9 mouse cellular contexts compared by ENCODE assay signal in the genomic region with DNA sequence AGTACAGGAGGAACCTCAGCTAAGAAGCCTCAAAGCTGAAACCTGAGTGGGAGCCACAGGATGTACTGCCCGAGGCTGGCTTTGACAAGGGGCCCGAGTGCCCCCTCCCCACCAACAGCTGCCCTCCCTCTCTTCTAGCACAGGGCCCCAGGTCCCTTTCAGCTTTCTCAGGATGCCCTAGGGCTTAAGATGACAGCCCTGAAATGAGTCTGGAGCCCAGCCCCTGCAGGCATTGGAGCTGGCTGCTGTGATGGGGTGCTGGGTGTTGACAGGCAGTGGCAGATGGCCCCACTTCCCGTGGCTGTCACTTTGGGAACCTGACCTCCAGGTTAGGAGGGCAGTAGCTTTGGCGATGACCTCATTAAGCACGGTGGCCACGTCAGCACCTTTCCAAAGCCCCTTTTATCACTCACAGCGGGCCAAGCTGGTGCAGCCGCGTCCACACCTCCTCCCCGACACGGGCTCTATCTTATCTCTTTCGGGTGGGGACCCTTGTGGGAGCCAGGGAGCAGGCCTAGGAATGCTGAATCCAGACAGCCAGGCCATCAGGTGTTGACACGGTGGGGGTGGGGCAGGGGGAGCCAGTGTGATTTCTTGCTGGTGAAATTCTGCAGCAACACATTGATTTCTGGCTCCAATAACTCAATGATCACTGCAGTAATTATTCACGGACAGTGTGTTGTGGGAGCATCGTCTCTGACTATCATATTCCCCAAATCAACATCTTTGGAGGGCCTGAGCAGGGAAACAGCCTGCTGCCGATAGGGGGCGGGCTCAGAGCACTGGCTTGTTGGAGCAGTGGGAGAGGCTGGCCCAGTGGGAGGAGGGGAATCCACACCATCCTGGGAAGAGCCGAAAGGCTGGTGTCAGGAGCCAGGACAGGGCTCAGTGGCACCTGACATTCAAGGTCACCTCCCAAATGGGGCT. TPM values are rescaled to one million over a fixed set of nuclear protein-coding genes. Genes with fewer than 3 reads are reported as not detected.
DNase-seq lines count a peak whose midpoint lies in the region; ATAC-seq and TF ChIP-seq lines count a peak whose summit lies in the region.
"Had no signal": no experiment of that assay in that cellular context is flagged by ENCODE, and none has a peak within 500 bp of the region (broad histone marks: within the 10 kb centered on the region; RNA-seq: fewer than 3 reads in every experiment).

No protein-coding gene starts in this region.

- no peaks in the 10 kb centered on the region for H3K9me3 ChIP-seq in forebrain, embryonic 12.5 days
- H3K9me3 ChIP-seq in hindbrain, embryonic 15.5 days, result no peaks in the 10 kb centered on the region
- H3K9me3 ChIP-seq in liver, postnatal 0 days (ENCODE audit: low read length), result no peaks in the 10 kb centered on the region

- ATAC-seq in forebrain, embryonic 12.5 days (ENCODE audit: low FRiP score), result peak; percentile 42; the same call in 1 of the 2 replicates
- 0 out of 2 replicates have a peak, but pooled peaks have one; percentile 10 for ATAC-seq in hindbrain, embryonic 15.5 days (ENCODE audit: low FRiP score, low read depth)
- ATAC-seq in liver, postnatal 0 days, result peak; percentile 85
- ATAC-seq: Patski had no signal

- H3K4me2 ChIP-seq in forebrain, embryonic 12.5 days, result no peak overlapping the region
- no peak overlapping the region for H3K4me2 ChIP-seq in hindbrain, embryonic 15.5 days
- no peak overlapping the region for H3K4me2 ChIP-seq in liver, postnatal 0 days (ENCODE audit: low read depth, low read length)

- peaks cover 49% of the 10 kb centered on the region for H3K4me1 ChIP-seq in forebrain, embryonic 12.5 days
- H3K4me1 ChIP-seq in hindbrain, embryonic 15.5 days (replicated peaks), result peaks cover 37% of the 10 kb centered on the region
- peaks cover 7% of the 10 kb centered on the region for H3K4me1 ChIP-seq in liver, postnatal 0 days (ENCODE audit: insufficient read depth)

- H3K36me3 ChIP-seq in forebrain, embryonic 12.5 days (replicated peaks), result no peaks in the 10 kb centered on the region
- H3K36me3 ChIP-seq in hindbrain, embryonic 15.5 days, result no peaks in the 10 kb centered on the region
- H3K36me3 ChIP-seq in liver, postnatal 0 days (replicated peaks; ENCODE audit: insufficient read depth, low read length), result no peaks in the 10 kb centered on the region

- H3K4me3 ChIP-seq in gastrocnemius, adult 2 months, result no peak overlapping the region
- no peak overlapping the region for H3K4me3 ChIP-seq in forebrain, embryonic 12.5 days (replicated peaks)
- H3K4me3 ChIP-seq in hindbrain, embryonic 15.5 days, result no peak overlapping the region
- H3K4me3 ChIP-seq in liver, postnatal 0 days (ENCODE audit: low read depth, low read length), result no peak overlapping the region

- no peak for TF ChIP-seq EP300 in liver, postnatal 0 days (IDR thresholded peaks at IDR 0.05; ENCODE audit: low read depth)

- 0 out of 2 replicates have a peak, but pooled peaks cover 5% of the 10 kb centered on the region for H3K27me3 ChIP-seq in forebrain, embryonic 12.5 days
- H3K27me3 ChIP-seq in hindbrain, embryonic 15.5 days, result no peaks in the 10 kb centered on the region
- H3K27me3 ChIP-seq in liver, postnatal 0 days (ENCODE audit: insufficient read depth, low read length), result no peaks in the 10 kb centered on the region

- no peak overlapping the region for H3K27ac ChIP-seq in gastrocnemius, adult 2 months
- H3K27ac ChIP-seq in forebrain, embryonic 12.5 days, result peak overlapping the region; percentile 42; the same call in 1 of the 2 replicates
- H3K27ac ChIP-seq in hindbrain, embryonic 15.5 days (replicated peaks), result no peak overlapping the region
- H3K27ac ChIP-seq in liver, postnatal 0 days (ENCODE audit: low read depth), result peak overlapping the region; percentile 55

- no peak overlapping the region for H3K9ac ChIP-seq in forebrain, embryonic 12.5 days
- no peak overlapping the region for H3K9ac ChIP-seq in hindbrain, embryonic 15.5 days
- no peak overlapping the region for H3K9ac ChIP-seq in liver, postnatal 0 days (replicated peaks)

- intact Hi-C loops in gastrocnemius, adult 2 months (cut with DNase I), result no loop called here
- intact Hi-C loops in gastrocnemius, postnatal 36 days (cut with DNase I), result no loop called here

- peak; percentile 51 for DNase-seq in gastrocnemius, adult 2 months
- DNase-seq in gastrocnemius, postnatal 36 days, result no peak
- peak; percentile 67 for DNase-seq in ES-CJ7 (ENCODE audit: low read depth, low spot score)
- peak; percentile 74 for DNase-seq in liver, postnatal 0 days
- peak; percentile 12 to 28 for DNase-seq in right cerebral cortex, postnatal 36 days (ENCODE audit: low spot score in 2 of 2)
- DNase-seq in spleen, adult 12 weeks (ENCODE audit: low spot score), result no peak

- WGBS in forebrain, embryonic 12.5 days, result 31% methylated on average over 18 of the region's 18 CpGs
- 29% methylated on average over 18 of the region's 18 CpGs for WGBS in hindbrain, embryonic 15.5 days
- 25% methylated on average over 18 of the region's 18 CpGs for WGBS in liver, postnatal 0 days (ENCODE audit: insufficient replicate concordance)

- peak; percentile 60 for TF ChIP-seq CTCF in gastrocnemius, adult 2 months (IDR thresholded peaks at IDR 0.05)
- TF ChIP-seq CTCF in liver, postnatal 0 days (IDR thresholded peaks at IDR 0.05; ENCODE audit: low read depth), result peak; percentile 66

RNA-seq across cellular contexts. Expression of gene B230104I21Rik, which starts 57.5 kb away (rescaled TPM):
- total RNA-seq in gastrocnemius, adult 2 months (2021), result not detected
- not detected for total RNA-seq in gastrocnemius, postnatal 36 days (2021)
- 0.23 TPM in 1 of 2 replicates, not detected in the other for polyA plus RNA-seq in forebrain, embryonic 12.5 days (2016; fragmentation: Nextera tagmentation; extraction: Ambion mirVana)
- polyA plus RNA-seq in hindbrain, embryonic 15.5 days (2015; fragmentation: Nextera tagmentation; extraction: Ambion mirVana), result not detected in 2 replicates
- polyA plus RNA-seq in liver, postnatal 0 days (2015; fragmentation: Nextera tagmentation; extraction: Ambion mirVana), result not detected in 2 replicates
- polyA plus RNA-seq: Patski had no signal

Comparison
In these comparisons a context has a peak if more than half of its experiments do, and no peak if none do; other contexts are left out.
1. DNase-seq: peak in gastrocnemius, adult 2 months (single experiment), ES-CJ7 (single experiment), liver, postnatal 0 days (single experiment) and right cerebral cortex, postnatal 36 days (2 of 2); none in gastrocnemius, postnatal 36 days (0 of 2) and spleen, adult 12 weeks (single experiment).
2. H3K27ac ChIP-seq: peak in forebrain, embryonic 12.5 days (single experiment) and liver, postnatal 0 days (single experiment); none in gastrocnemius, adult 2 months (single experiment) and hindbrain, embryonic 15.5 days (single experiment).
3. ATAC-seq: peak in every context shown above with its lines; median percentile 85 in liver, postnatal 0 days; 42 in forebrain, embryonic 12.5 days; 10 in hindbrain, embryonic 15.5 days.